Comparison of ENCODE assay signal across 24 mouse cellular contexts in genomic region chr4:143103811-143104210, GRCm38 (mm10).
DNase-seq lines count a peak whose midpoint lies in the region; ATAC-seq lines count a peak whose summit lies in the region.
"Had no signal": no experiment of that assay in that cellular context is flagged by ENCODE, and none has a peak within 500 bp of the region (broad histone marks: within the 10 kb centered on the region; RNA-seq: fewer than 3 reads in every experiment).

No protein-coding gene starts in this region.

- H3K9me3 ChIP-seq in forebrain, embryonic 15.5 days = no peaks in the 10 kb centered on the region
- no peaks in the 10 kb centered on the region for H3K9me3 ChIP-seq in forebrain, embryonic 10.5 days
- H3K9me3 ChIP-seq in hindbrain, embryonic 13.5 days = no peaks in the 10 kb centered on the region
- no peaks in the 10 kb centered on the region for H3K9me3 ChIP-seq in hindbrain, embryonic 10.5 days
- H3K9me3 ChIP-seq: hindbrain, embryonic 15.5 days; intestine, embryonic 15.5 days; limb, embryonic 15.5 days; lung, embryonic 15.5 days; midbrain, embryonic 15.5 days; stomach, embryonic 15.5 days had no signal

- H3K36me3 ChIP-seq in forebrain, embryonic 15.5 days = peaks cover 12% of the 10 kb centered on the region
- peaks cover 17% of the 10 kb centered on the region for H3K36me3 ChIP-seq in forebrain, embryonic 10.5 days (replicated peaks)
- peaks cover 21% of the 10 kb centered on the region for H3K36me3 ChIP-seq in hindbrain, embryonic 13.5 days
- peaks cover 16% of the 10 kb centered on the region for H3K36me3 ChIP-seq in hindbrain, embryonic 10.5 days

- WGBS in forebrain, embryonic 15.5 days = 77% methylated on average over 2 of the region's 2 CpGs
- WGBS in forebrain, embryonic 10.5 days = 83% methylated on average over 2 of the region's 2 CpGs
- 82% methylated on average over 2 of the region's 2 CpGs for WGBS in hindbrain, embryonic 13.5 days
- 83% methylated on average over 2 of the region's 2 CpGs for WGBS in hindbrain, embryonic 10.5 days

- H3K4me3 ChIP-seq in forebrain, embryonic 15.5 days = no peak overlapping the region
- no peak overlapping the region for H3K4me3 ChIP-seq in forebrain, embryonic 10.5 days
- no peak overlapping the region for H3K4me3 ChIP-seq in hindbrain, embryonic 13.5 days
- H3K4me3 ChIP-seq in hindbrain, embryonic 10.5 days = no peak overlapping the region
- H3K4me3 ChIP-seq: heart, embryonic 12.5 days; hindbrain, embryonic 15.5 days; intestine, embryonic 15.5 days; limb, embryonic 15.5 days; lung, embryonic 15.5 days; midbrain, embryonic 15.5 days; stomach, embryonic 15.5 days had no signal

- peak; percentile 36 to 67 for DNase-seq in adrenal gland, adult (ENCODE audit: inconsistent age in 2 of 2, low spot score in 1 of 2)
- DNase-seq in adrenal gland, adult 8-10 months = no peak
- no peak for DNase-seq in forebrain, embryonic 10.5 days (ENCODE audit: extremely low spot score, low spot score)
- no peak for DNase-seq in hindbrain, embryonic 10.5 days (ENCODE audit: low spot score)
- peak; percentile 27 to 32 for DNase-seq in adrenal gland, postnatal 36 days
- DNase-seq: cerebellum, adult 8-10 months; gastrocnemius, postnatal 25 days; heart, adult 18-20 months; heart, postnatal 10 days; kidney, adult 9 months; kidney, postnatal 4 days; lung, postnatal 4 days; thymus, postnatal 25 days had no signal

- no peak overlapping the region for H3K4me2 ChIP-seq in forebrain, embryonic 15.5 days (replicated peaks)
- no peak overlapping the region for H3K4me2 ChIP-seq in hindbrain, embryonic 13.5 days
- H3K4me2 ChIP-seq: heart, embryonic 12.5 days; hindbrain, embryonic 15.5 days; intestine, embryonic 15.5 days; limb, embryonic 15.5 days; lung, embryonic 15.5 days; midbrain, embryonic 15.5 days; stomach, embryonic 15.5 days had no signal

- H3K4me1 ChIP-seq in forebrain, embryonic 15.5 days = no peaks in the 10 kb centered on the region
- H3K4me1 ChIP-seq in forebrain, embryonic 10.5 days = peaks cover 10% of the 10 kb centered on the region
- peaks cover 16% of the 10 kb centered on the region for H3K4me1 ChIP-seq in hindbrain, embryonic 13.5 days (replicated peaks)
- peaks cover 35% of the 10 kb centered on the region for H3K4me1 ChIP-seq in hindbrain, embryonic 10.5 days (replicated peaks)

- H3K27ac ChIP-seq in forebrain, embryonic 15.5 days (replicated peaks) = no peak overlapping the region
- H3K27ac ChIP-seq in forebrain, embryonic 10.5 days = no peak overlapping the region
- no peak overlapping the region for H3K27ac ChIP-seq in hindbrain, embryonic 13.5 days
- H3K27ac ChIP-seq in hindbrain, embryonic 10.5 days = no peak overlapping the region
- H3K27ac ChIP-seq: hindbrain, embryonic 15.5 days; intestine, embryonic 15.5 days; limb, embryonic 15.5 days; liver, embryonic 14.5 days; lung, embryonic 15.5 days; midbrain, embryonic 15.5 days; stomach, embryonic 15.5 days had no signal

- H3K27me3 ChIP-seq in forebrain, embryonic 15.5 days = no peaks in the 10 kb centered on the region
- H3K27me3 ChIP-seq in forebrain, embryonic 10.5 days (ENCODE audit: poor library complexity, severe bottlenecking) = peaks cover 24% of the 10 kb centered on the region; the same call in 1 of the 2 replicates
- no peaks in the 10 kb centered on the region for H3K27me3 ChIP-seq in hindbrain, embryonic 13.5 days
- H3K27me3 ChIP-seq in hindbrain, embryonic 10.5 days (ENCODE audit: insufficient read depth, poor library complexity, severe bottlenecking) = peaks cover 4% of the 10 kb centered on the region; the same call in 1 of the 2 replicates
- H3K27me3 ChIP-seq: hindbrain, embryonic 15.5 days; intestine, embryonic 15.5 days; limb, embryonic 15.5 days; lung, embryonic 15.5 days; midbrain, embryonic 15.5 days; stomach, embryonic 15.5 days had no signal

- H3K9ac ChIP-seq in forebrain, embryonic 15.5 days (replicated peaks) = no peak overlapping the region
- no peak overlapping the region for H3K9ac ChIP-seq in hindbrain, embryonic 13.5 days
- H3K9ac ChIP-seq: heart, embryonic 12.5 days; hindbrain, embryonic 15.5 days; intestine, embryonic 15.5 days; limb, embryonic 15.5 days; liver, embryonic 14.5 days; lung, embryonic 15.5 days; midbrain, embryonic 15.5 days; stomach, embryonic 15.5 days had no signal

- 0 out of 2 replicates have a peak, but pooled peaks have one; percentile 33 for ATAC-seq in forebrain, embryonic 15.5 days (replicated peaks)
- ATAC-seq in hindbrain, embryonic 13.5 days (ENCODE audit: low FRiP score) = peak; percentile 2; the same call in 1 of the 2 replicates
- ATAC-seq: activated CD4-positive, CD25-positive, alpha-beta regulatory T cell, adult 4 months; intestine, embryonic 15.5 days; midbrain, embryonic 15.5 days had no signal

Comparison
In these comparisons a context has a peak if more than half of its experiments do, and no peak if none do; other contexts are left out.
1. DNase-seq: peak in adrenal gland, adult (2 of 2) and adrenal gland, postnatal 36 days (2 of 2); none in adrenal gland, adult 8-10 months (single experiment), forebrain, embryonic 10.5 days (single experiment) and hindbrain, embryonic 10.5 days (single experiment).